Mouse (Mus musculus) neural tube, embryonic 14.5 days (tissue): ENCODE results near the gene Acsl3. TPM values are rescaled to one million over a fixed set of nuclear protein-coding genes. Genes with fewer than 3 reads are reported as not detected.

ENCODE experiments used
- ATAC-seq: fragments of 200-750 bp; cut with Nextera tagmentation; 2 replicates; pipeline ENCODE4 v1.8.0; 2017; ENCODE audit warnings: low read depth, mild to moderate bottlenecking, moderate TSS enrichment, moderate library complexity
- H3K27ac ChIP-seq: fragments of 300-500 bp; sonication (generic); 2 replicates; pipeline ENCODE4 v1.5.1; 2014; ENCODE audit warnings: low read depth, mild to moderate bottlenecking, control low read depth, low read length, moderate library complexity, mixed read lengths
- H3K27me3 ChIP-seq: fragments of 300-500 bp; sonication (generic); 2 replicates; pipeline ENCODE4 v1.6.1; 2014; ENCODE audit warnings: low read length; ENCODE audit not compliant: control insufficient read depth, insufficient read depth
- H3K36me3 ChIP-seq: fragments of 300-500 bp; sonication (generic); 2 replicates; pipeline ENCODE4 v1.6.1; 2014; ENCODE audit warnings: low read length, mixed read lengths; ENCODE audit not compliant: control insufficient read depth, insufficient read depth
- H3K4me1 ChIP-seq: fragments of 300-500 bp; sonication (generic); 2 replicates; pipeline ENCODE4 v1.6.1; 2014; ENCODE audit warnings: low read length; ENCODE audit not compliant: control insufficient read depth, insufficient read depth
- H3K4me2 ChIP-seq: fragments of 300-500 bp; sonication (generic); 2 replicates; pipeline ENCODE4 v1.6.1; 2014; ENCODE audit warnings: mild to moderate bottlenecking, low read depth, low read length, control low read depth
- H3K4me3 ChIP-seq: fragments of 300-500 bp; sonication (generic); 2 replicates; pipeline ENCODE4 v1.5.1; 2014; ENCODE audit warnings: low read depth, low read length, control low read depth, mixed read lengths
- H3K9ac ChIP-seq: fragments of 300-500 bp; sonication (generic); replicated peaks from 2 replicates; pipeline ENCODE4 v1.6.1; 2014; ENCODE audit warnings: low read depth, mild to moderate bottlenecking, control low read depth, low read length, mixed read lengths
- H3K9me3 ChIP-seq: fragments of 300-500 bp; sonication (generic); 2 replicates; pipeline ENCODE4 v1.6.1; 2016; ENCODE audit warnings: low read length; ENCODE audit not compliant: control insufficient read depth
- WGBS: fragments of 180-500 bp; shearing (Covaris S2); extraction: QIAGEN DNeasy Blood & Tissue Kit; methylation state at CpG from one replicate; pipeline ENCODE4 v1.1.7; 2014; 5-methylcytosine and 5-hydroxymethylcytosine counted together
- polyA plus RNA-seq: library from polyadenylated mRNA; unstranded; fragments of >200 nt; fragmentation: Nextera tagmentation; extraction: Ambion mirVana; gene quantifications from 2 replicates; pipeline ENCODE4 v1.2.1, GENCODE M21; 2014

Gene Acsl3
- 96.6 and 124 TPM in 2 replicates for polyA plus RNA-seq

DNA sequence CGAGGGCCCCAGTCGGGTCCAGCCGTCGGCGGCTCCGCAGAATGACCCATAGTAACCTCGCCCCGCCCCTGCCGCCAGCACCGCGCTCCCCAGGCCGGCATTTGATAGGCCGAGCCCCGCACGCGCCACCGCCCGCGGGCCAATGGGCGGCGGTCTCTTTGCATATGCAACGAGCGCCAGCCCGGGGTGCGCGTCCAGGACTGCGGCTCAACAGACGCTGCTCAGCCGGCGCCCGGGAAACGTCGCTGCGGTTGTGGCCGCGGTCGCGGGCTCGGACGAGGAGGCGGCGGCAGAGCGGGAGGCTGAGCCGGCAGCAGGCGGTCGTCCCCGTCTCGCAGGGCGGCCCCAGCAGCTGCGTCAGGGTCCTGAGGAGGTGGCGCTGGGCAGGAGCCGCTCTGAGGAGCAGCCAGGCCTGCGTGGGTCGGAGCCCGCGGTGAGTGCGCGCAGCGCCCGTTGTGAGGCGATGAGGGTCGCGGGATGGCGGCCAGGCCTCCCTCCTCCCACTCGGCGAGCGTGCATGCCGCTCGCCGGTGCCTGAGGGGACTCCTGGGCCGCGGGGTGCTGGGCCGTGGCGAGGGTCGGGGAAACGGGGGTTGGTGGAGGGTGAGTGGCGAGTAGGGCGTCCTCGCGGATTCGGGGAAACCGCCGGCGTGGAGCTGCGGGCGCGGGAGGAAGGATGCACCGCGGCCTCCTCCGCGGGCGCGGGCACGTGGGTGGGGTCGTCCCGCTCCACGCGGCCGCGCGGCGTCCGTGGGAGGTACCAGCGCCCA is at the start of gene Acsl3, which contains the start of gene Utp14b:
Gene Acsl3 (plus strand): TSS at position 155 of the 770 bp plus-strand sequence.
Gene Utp14b (plus strand): TSS at position 368 of the 770 bp plus-strand sequence.
- ATAC-seq = peak; percentile 100
- Histone ChIP-seq H3K4me1 (peaks cover 25% of the 10 kb centered on the region), H3K9me3 (no peaks in the 10 kb centered on the region), H3K9ac (peak within 1 kb of the TSS; percentile 94), H3K4me2 (peak within 1 kb of the TSS; percentile 90), H3K4me3 (peak within 1 kb of the TSS; percentile 92), H3K27me3 (no peaks in the 10 kb centered on the region), H3K36me3 (no peaks in the 10 kb centered on the region), H3K27ac (peak within 1 kb of the TSS; percentile 98)
- under 1% methylated on average over 101 of the region's 104 CpGs for WGBS

DNA sequence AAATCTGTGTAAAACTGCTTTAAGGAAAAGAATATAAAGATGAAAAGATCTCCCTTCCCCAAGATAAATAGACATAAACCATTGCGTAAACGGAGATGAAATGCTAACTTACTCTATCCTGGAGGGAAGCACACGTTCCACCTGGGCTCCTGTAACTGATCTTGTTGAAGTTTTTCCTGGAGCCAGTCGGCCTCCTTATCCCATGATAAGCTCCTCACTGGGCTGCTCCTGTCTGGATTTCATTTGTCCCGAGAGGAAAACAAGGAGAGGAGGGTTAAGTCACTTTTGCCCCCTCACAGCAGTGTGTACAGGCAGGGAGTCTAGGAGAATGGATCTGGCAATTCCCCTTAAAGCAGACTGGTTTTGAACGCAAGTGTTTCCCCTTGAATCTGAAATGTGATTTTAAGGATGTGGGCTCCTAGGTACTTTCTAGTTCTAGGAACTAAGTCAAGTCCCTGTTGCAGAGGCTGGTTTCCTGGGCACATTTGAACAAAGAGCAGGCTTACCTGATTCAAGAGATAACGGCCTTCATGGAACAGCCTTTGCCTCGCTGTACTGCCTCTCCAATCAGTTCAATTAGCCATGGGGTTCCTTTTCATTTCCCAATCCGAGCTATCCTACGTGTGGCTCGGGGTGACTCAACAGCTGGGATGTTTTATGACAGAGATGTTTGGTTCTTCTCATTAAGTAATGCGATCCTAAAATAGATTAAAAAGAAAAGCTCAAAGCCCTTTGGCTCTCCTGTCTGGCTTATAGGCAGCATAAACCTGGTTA is 48.3 kb upstream of the Acsl3 start:
- Histone ChIP-seq H3K4me3 (no peak overlapping the region), H3K27me3 (no peaks in the 10 kb centered on the region), H3K27ac (no peak overlapping the region), H3K36me3 (no peaks in the 10 kb centered on the region), H3K4me2 (no peak overlapping the region), H3K4me1 (no peaks in the 10 kb centered on the region), H3K9me3 (no peaks in the 10 kb centered on the region), H3K9ac (no peak overlapping the region)
- 35% methylated on average over 12 of the region's 12 CpGs for WGBS
- ATAC-seq = no peak

DNA sequence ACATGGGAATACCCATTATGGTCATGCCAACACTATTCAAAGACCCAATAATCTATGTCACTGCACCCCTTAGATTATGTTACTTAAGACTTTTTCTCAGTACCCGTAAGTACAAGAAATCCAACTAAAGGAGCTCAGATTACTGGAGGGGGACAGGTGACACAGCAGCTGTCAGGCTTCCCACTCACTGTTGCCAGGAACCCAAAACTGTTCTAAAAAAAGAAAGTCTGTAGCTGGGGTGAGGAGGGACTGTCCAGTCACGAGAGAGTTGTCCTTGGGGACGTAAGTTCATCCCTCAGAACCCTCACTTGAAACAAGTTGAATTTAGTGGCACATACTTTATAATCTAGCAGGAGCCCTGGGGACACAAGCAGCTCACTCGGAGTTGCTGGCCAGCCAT is 46.6 kb upstream of the Acsl3 start:
- ATAC-seq = no peak
- no peaks in the 10 kb centered on the region for H3K36me3 ChIP-seq
- H3K4me1 ChIP-seq = no peaks in the 10 kb centered on the region
- H3K4me3 ChIP-seq = no peak overlapping the region
- H3K27me3 ChIP-seq = no peaks in the 10 kb centered on the region
- H3K9me3 ChIP-seq = no peaks in the 10 kb centered on the region
- no peak overlapping the region for H3K27ac ChIP-seq
- WGBS = 69% methylated on average over 4 of the region's 4 CpGs
- H3K4me2 ChIP-seq = no peak overlapping the region
- no peak overlapping the region for H3K9ac ChIP-seq

DNA sequence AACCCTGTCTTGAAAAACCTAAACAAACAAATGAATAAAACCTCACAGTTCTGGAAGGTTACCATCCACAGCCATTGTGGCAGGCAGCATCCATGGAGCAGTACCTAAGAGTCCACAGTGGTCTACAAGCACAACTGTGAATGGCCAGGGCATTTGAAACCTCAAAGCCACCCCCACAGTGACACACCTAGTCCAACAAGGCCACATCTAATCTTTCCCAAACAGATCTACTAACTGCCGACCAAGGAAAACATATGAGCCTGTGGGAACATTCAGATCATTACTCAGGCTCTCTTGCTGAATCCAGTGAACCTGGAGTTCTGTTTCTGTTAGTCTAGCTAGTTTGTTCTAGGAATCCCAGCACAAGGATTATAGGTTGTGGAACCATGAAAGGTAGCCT is 44.7 kb upstream of the Acsl3 start:
- no peak for ATAC-seq
- H3K9ac ChIP-seq = no peak overlapping the region
- H3K4me1 ChIP-seq = no peaks in the 10 kb centered on the region
- 88% methylated on average over 1 of the region's 1 CpGs for WGBS
- H3K27me3 ChIP-seq = no peaks in the 10 kb centered on the region
- H3K27ac ChIP-seq = no peak overlapping the region
- H3K4me2 ChIP-seq = no peak overlapping the region
- H3K36me3 ChIP-seq = no peaks in the 10 kb centered on the region
- no peak overlapping the region for H3K4me3 ChIP-seq
- H3K9me3 ChIP-seq = no peaks in the 10 kb centered on the region

DNA sequence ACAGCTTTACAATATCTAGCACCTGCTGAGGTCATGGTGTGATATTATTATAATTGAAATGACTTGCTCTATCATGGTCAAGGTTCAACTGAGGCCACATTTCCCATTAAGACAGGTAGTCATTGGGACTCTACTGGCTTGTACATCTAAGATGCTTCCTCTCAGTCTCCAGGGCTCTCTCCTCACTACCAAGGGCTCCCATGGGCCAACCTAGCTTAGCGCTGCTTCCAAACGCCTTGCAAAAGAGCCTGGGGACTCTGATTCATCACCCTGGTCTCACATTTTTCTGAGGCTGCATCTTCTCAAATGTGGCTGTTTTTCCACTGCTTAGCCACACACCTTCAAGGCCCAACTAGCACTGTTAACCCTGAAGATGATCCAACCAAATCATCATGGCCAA is 33.3 kb upstream of the Acsl3 start:
- H3K27ac ChIP-seq = no peak overlapping the region
- ATAC-seq = no peak

DNA sequence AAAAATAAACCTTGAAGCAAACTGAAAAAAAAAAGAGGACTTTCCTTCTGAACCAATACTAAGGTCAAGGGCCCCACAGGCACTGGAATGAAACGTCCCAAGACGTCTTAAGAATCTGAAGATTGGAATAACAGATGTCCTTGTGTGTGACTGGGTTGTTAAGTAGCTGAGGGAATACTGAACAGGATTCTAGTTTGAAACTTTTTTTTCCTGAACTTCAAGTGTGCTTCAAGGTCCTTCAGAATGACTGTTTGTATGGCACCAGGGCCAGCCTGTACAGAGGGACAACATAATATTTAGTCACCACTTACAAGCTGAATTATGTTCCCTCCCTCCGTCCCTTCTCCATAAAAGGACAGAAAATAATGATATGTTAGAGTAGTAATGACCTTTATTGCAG is 23.1 kb upstream of the Acsl3 start:
- Histone ChIP-seq H3K4me1 (no peaks in the 10 kb centered on the region), H3K27ac (no peak overlapping the region), H3K36me3 (no peaks in the 10 kb centered on the region), H3K9ac (no peak overlapping the region), H3K4me3 (no peak overlapping the region), H3K27me3 (no peaks in the 10 kb centered on the region), H3K4me2 (no peak overlapping the region), H3K9me3 (no peaks in the 10 kb centered on the region)
- no peak for ATAC-seq
- WGBS = 71% methylated on average over 3 of the region's 3 CpGs

More for the DNA sequence above, 33.3 kb upstream of the Acsl3 start:
- H3K9me3 ChIP-seq = no peaks in the 10 kb centered on the region
- no peaks in the 10 kb centered on the region for H3K36me3 ChIP-seq
- H3K4me3 ChIP-seq = no peak overlapping the region
- H3K4me1 ChIP-seq = no peaks in the 10 kb centered on the region
- WGBS = 91% methylated on average over 2 of the region's 2 CpGs
- H3K27me3 ChIP-seq = no peaks in the 10 kb centered on the region
- H3K4me2 ChIP-seq = no peak overlapping the region
- no peak overlapping the region for H3K9ac ChIP-seq

DNA sequence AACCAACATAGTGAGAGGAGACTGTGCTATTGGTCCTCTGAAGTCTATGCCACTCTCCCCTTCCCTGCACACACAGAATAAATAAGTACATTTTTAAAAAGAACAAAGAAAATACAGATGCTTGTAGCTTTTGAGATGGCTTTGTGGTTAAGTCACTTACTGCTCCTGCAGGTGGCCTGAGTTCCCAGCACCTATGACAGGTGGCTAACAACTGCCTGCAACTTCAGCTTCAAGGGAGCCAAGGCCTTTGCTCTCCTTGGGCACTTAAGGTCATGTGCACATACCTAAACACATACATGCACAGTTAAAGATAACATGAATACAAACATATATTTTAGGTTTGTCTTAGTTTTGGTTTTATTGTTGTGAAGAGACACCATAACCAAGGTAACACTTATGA is 16.8 kb upstream of the Acsl3 start:
- Histone ChIP-seq H3K27ac (no peak overlapping the region), H3K9me3 (no peaks in the 10 kb centered on the region), H3K4me3 (no peak overlapping the region), H3K4me2 (no peak overlapping the region), H3K9ac (no peak overlapping the region), H3K36me3 (no peaks in the 10 kb centered on the region), H3K27me3 (no peaks in the 10 kb centered on the region), H3K4me1 (no peaks in the 10 kb centered on the region)
- ATAC-seq = no peak

DNA sequence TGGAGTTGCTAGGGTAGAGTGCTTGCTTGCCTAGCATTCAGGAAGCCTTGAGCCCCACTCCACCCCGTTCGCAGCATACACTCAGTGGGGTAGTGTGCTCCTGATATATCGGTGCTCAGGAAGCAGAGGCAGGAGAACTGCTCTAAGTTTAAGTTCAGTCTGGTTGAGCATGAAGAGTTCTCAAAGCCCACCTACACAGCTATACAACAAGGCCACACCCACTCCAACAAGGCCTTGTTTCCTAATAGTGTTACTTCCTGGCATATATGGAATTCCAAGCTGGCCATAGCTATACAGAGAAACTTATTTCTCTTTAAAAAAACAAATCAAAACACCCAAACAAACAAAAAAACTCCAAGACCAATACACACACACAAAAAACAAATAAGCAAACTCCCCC is 15.8 kb upstream of the Acsl3 start:
- Histone ChIP-seq H3K4me2 (no peak overlapping the region), H3K27me3 (no peaks in the 10 kb centered on the region), H3K9ac (no peak overlapping the region), H3K27ac (no peak overlapping the region), H3K36me3 (no peaks in the 10 kb centered on the region), H3K9me3 (no peaks in the 10 kb centered on the region), H3K4me1 (no peaks in the 10 kb centered on the region), H3K4me3 (no peak overlapping the region)
- ATAC-seq = no peak
- whole genome bisulfite sequencing = 98% methylated on average over 3 of the region's 3 CpGs

DNA sequence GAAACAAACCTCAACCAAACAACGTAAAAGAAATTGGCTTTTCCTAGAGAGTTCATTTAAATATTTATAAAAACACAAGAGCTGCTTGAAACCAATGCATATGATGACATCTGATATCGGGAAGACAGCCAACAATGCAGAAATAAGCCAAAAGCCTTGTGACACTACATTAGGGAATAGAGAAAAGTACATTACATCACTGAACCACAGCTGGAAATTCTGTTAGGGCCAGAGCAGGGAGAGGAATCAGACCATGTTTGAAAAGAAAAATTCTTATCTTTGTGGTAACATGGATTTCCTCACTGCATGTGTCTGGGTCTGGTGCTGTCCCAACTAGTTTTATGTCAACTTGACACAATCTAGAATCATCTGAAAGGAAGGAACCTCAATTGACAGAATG is 15.4 kb upstream of the Acsl3 start:
- Histone ChIP-seq H3K9me3 (no peaks in the 10 kb centered on the region), H3K36me3 (no peaks in the 10 kb centered on the region), H3K4me1 (no peaks in the 10 kb centered on the region), H3K4me3 (no peak overlapping the region), H3K27me3 (no peaks in the 10 kb centered on the region), H3K9ac (no peak overlapping the region), H3K4me2 (no peak overlapping the region), H3K27ac (no peak overlapping the region)
- WGBS = 86% methylated on average over 2 of the region's 2 CpGs
- no peak for ATAC-seq
